Mouse (Mus musculus) hindbrain, embryonic 13.5 days (tissue): Measurements from ENCODE around the gene Setd1b. TPM values are rescaled to one million over a fixed set of nuclear protein-coding genes. Genes with fewer than 3 reads are reported as not detected.

Experiments
- ATAC-seq: fragments of 200-750 bp; cut with Nextera tagmentation; 2 replicates; pipeline ENCODE4 v1.8.0; 2017; ENCODE audit warnings: moderate TSS enrichment; ENCODE audit not compliant: low FRiP score
- H3K27ac ChIP-seq: fragments of 300-500 bp; sonication (generic); 2 replicates; pipeline ENCODE4 v1.5.1; 2015; ENCODE audit warnings: inconsistent platforms, mild to moderate bottlenecking, moderate library complexity
- H3K27me3 ChIP-seq: fragments of 300-500 bp; sonication (generic); 2 replicates; pipeline ENCODE4 v1.6.1; 2015; ENCODE audit warnings: mild to moderate bottlenecking, inconsistent platforms
- H3K36me3 ChIP-seq: fragments of 300-500 bp; sonication (generic); 2 replicates; pipeline ENCODE4 v1.6.1; 2015; ENCODE audit warnings: mild to moderate bottlenecking, inconsistent platforms
- H3K4me1 ChIP-seq: fragments of 300-500 bp; sonication (generic); replicated peaks from 2 replicates; pipeline ENCODE4 v1.6.1; 2015; ENCODE audit warnings: inconsistent platforms
- H3K4me2 ChIP-seq: fragments of 300-500 bp; sonication (generic); 2 replicates; pipeline ENCODE4 v1.6.1; 2015; ENCODE audit warnings: inconsistent platforms, mild to moderate bottlenecking, moderate library complexity
- H3K4me3 ChIP-seq: fragments of 300-500 bp; sonication (generic); 2 replicates; pipeline ENCODE4 v1.5.1; 2015; ENCODE audit warnings: mild to moderate bottlenecking, inconsistent platforms
- H3K9ac ChIP-seq: fragments of 300-500 bp; sonication (generic); 2 replicates; pipeline ENCODE4 v1.6.1; 2015; ENCODE audit warnings: mild to moderate bottlenecking, inconsistent platforms
- H3K9me3 ChIP-seq: fragments of 300-500 bp; sonication (generic); 2 replicates; pipeline ENCODE4 v1.6.1; 2016; ENCODE audit warnings: inconsistent platforms
- WGBS: fragments of 180-500 bp; shearing (Covaris S2); methylation state at CpG from one replicate; pipeline ENCODE4 v1.1.7; 2015; 5-methylcytosine and 5-hydroxymethylcytosine counted together
- polyA plus RNA-seq: library from polyadenylated mRNA; unstranded; fragments of >200 nt; fragmentation: Nextera tagmentation; extraction: Ambion mirVana; gene quantifications from 2 replicates; pipeline ENCODE4 v1.2.1, GENCODE M21; 2015

Gene Setd1b
- polyA plus RNA-seq, 1 experiment from 2014 or later: 13.1 TPM

GRCm38 (mm10) chr5:123159866-123160265 lies 17.9 kb downstream of the Setd1b start:
- Histone ChIP-seq H3K4me3 (no peak overlapping the region), H3K27ac (no peak overlapping the region), H3K4me1 (no peaks in the 10 kb centered on the region), H3K9me3 (no peaks in the 10 kb centered on the region), H3K9ac (no peak overlapping the region), H3K27me3 (no peaks in the 10 kb centered on the region), H3K4me2 (no peak overlapping the region), H3K36me3 (peaks cover 92% of the 10 kb centered on the region)
- no peak for ATAC-seq
- WGBS: 93% methylated on average over 15 of the region's 15 CpGs

GRCm38 (mm10) chr5:123160341-123160740 lies 18.3 kb downstream of the Setd1b start:
- no peak for ATAC-seq
- Histone ChIP-seq H3K36me3 (peaks cover 89% of the 10 kb centered on the region), H3K9me3 (no peaks in the 10 kb centered on the region), H3K4me2 (no peak overlapping the region), H3K9ac (no peak overlapping the region), H3K4me3 (no peak overlapping the region), H3K27ac (no peak overlapping the region), H3K4me1 (no peaks in the 10 kb centered on the region), H3K27me3 (no peaks in the 10 kb centered on the region)
- WGBS: 92% methylated on average over 15 of the region's 15 CpGs

GRCm38 (mm10) chr5:123162942-123163341 lies 20.9 kb downstream of the Setd1b start:
- H3K9ac ChIP-seq: no peak overlapping the region
- WGBS: 81% methylated on average over 9 of the region's 9 CpGs
- H3K27ac ChIP-seq: no peak overlapping the region
- H3K4me3 ChIP-seq: no peak overlapping the region
- no peak overlapping the region for H3K4me2 ChIP-seq
- H3K36me3 ChIP-seq: peaks cover 87% of the 10 kb centered on the region
- H3K9me3 ChIP-seq: no peaks in the 10 kb centered on the region
- H3K4me1 ChIP-seq: no peaks in the 10 kb centered on the region
- H3K27me3 ChIP-seq: no peaks in the 10 kb centered on the region
- ATAC-seq: no peak

GRCm38 (mm10) chr5:123166437-123166836 lies 24.4 kb downstream of the Setd1b start:
- Histone ChIP-seq H3K4me3 (no peak overlapping the region), H3K27me3 (no peaks in the 10 kb centered on the region), H3K27ac (no peak overlapping the region), H3K9me3 (no peaks in the 10 kb centered on the region), H3K4me1 (no peaks in the 10 kb centered on the region), H3K9ac (no peak overlapping the region), H3K36me3 (peaks cover 53% of the 10 kb centered on the region), H3K4me2 (no peak overlapping the region)
- ATAC-seq: no peak
- WGBS: 95% methylated on average over 10 of the region's 10 CpGs

- Histone ChIP-seq H3K27ac (no peak overlapping the region), H3K9me3 (no peaks in the 10 kb centered on the region), H3K9ac (no peak overlapping the region), H3K27me3 (no peaks in the 10 kb centered on the region), H3K4me3 (no peak overlapping the region), H3K36me3 (peaks cover 42% of the 10 kb centered on the region), H3K4me2 (no peak overlapping the region), H3K4me1 (peaks cover 7% of the 10 kb centered on the region; the same call in 1 of the 2 replicates)
- ATAC-seq: no peak
- 76% methylated on average over 5 of the region's 5 CpGs for WGBS
These were observed 25.6 kb downstream of the Setd1b start for GRCm38 (mm10) chr5:123167591-123167990.

- WGBS: 86% methylated on average over 5 of the region's 5 CpGs
- Histone ChIP-seq H3K36me3 (peaks cover 25% of the 10 kb centered on the region), H3K27me3 (no peaks in the 10 kb centered on the region), H3K9ac (no peak within 1 kb of the TSS), H3K27ac (no peak within 1 kb of the TSS), H3K9me3 (no peaks in the 10 kb centered on the region), H3K4me2 (no peak within 1 kb of the TSS), H3K4me3 (no peak within 1 kb of the TSS), H3K4me1 (peaks cover 7% of the 10 kb centered on the region; the same call in 1 of the 2 replicates)
- ATAC-seq: no peak
These were observed 27.3 kb downstream of the Setd1b start, which contains the start of gene Psmd9 for GRCm38 (mm10) chr5:123169284-123169683. Gene Psmd9, plus strand, starts transcription at chr5:123169413.

GRCm38 (mm10) chr5:123170365-123170764 lies 28.4 kb downstream of the Setd1b start:
- ATAC-seq: no peak
- Histone ChIP-seq H3K4me2 (no peak overlapping the region), H3K4me1 (peaks cover 7% of the 10 kb centered on the region; the same call in 1 of the 2 replicates), H3K9me3 (no peaks in the 10 kb centered on the region), H3K9ac (no peak overlapping the region), H3K4me3 (no peak overlapping the region), H3K27ac (no peak overlapping the region), H3K36me3 (peaks cover 20% of the 10 kb centered on the region), H3K27me3 (no peaks in the 10 kb centered on the region)
- 70% methylated on average over 9 of the region's 9 CpGs for WGBS

GRCm38 (mm10) chr5:123171646-123172350 lies 29.8 kb downstream of the Setd1b start:
- Histone ChIP-seq H3K4me2 (peak overlapping the region; percentile 45), H3K4me1 (peaks cover 7% of the 10 kb centered on the region; the same call in 1 of the 2 replicates), H3K4me3 (peak overlapping the region; percentile 5; the same call in 1 of the 2 replicates), H3K27me3 (no peaks in the 10 kb centered on the region), H3K9ac (peak overlapping the region; percentile 56; the same call in 1 of the 2 replicates), H3K27ac (no peak overlapping the region), H3K36me3 (peaks cover 6% of the 10 kb centered on the region), H3K9me3 (no peaks in the 10 kb centered on the region)
- WGBS: 16% methylated on average over 22 of the region's 22 CpGs
- peak; percentile 61; the same call in 1 of the 2 replicates for ATAC-seq

GRCm38 (mm10) chr5:123178792-123179191 lies 36.8 kb downstream of the Setd1b start:
- no peaks in the 10 kb centered on the region for H3K27me3 ChIP-seq
- ATAC-seq: no peak
- H3K36me3 ChIP-seq: no peaks in the 10 kb centered on the region
- H3K9ac ChIP-seq: no peak overlapping the region
- no peak overlapping the region for H3K4me3 ChIP-seq
- no peak overlapping the region for H3K4me2 ChIP-seq
- 96% methylated on average over 5 of the region's 5 CpGs for WGBS
- H3K27ac ChIP-seq: no peak overlapping the region
- H3K9me3 ChIP-seq: no peaks in the 10 kb centered on the region
- H3K4me1 ChIP-seq: no peaks in the 10 kb centered on the region

- Histone ChIP-seq H3K4me1 (no peaks in the 10 kb centered on the region), H3K4me2 (no peak overlapping the region), H3K4me3 (no peak overlapping the region), H3K9ac (no peak overlapping the region), H3K36me3 (no peaks in the 10 kb centered on the region), H3K27ac (no peak overlapping the region), H3K27me3 (no peaks in the 10 kb centered on the region), H3K9me3 (no peaks in the 10 kb centered on the region)
- WGBS: 91% methylated on average over 15 of the region's 15 CpGs
- ATAC-seq: no peak
These were observed 38.4 kb downstream of the Setd1b start for GRCm38 (mm10) chr5:123180390-123180789.

- WGBS: 73% methylated on average over 6 of the region's 6 CpGs
- H3K4me1 ChIP-seq: no peaks in the 10 kb centered on the region
- H3K36me3 ChIP-seq: no peaks in the 10 kb centered on the region
- ATAC-seq: no peak
- no peak overlapping the region for H3K4me3 ChIP-seq
- H3K27me3 ChIP-seq: no peaks in the 10 kb centered on the region
- H3K9me3 ChIP-seq: no peaks in the 10 kb centered on the region
- H3K9ac ChIP-seq: no peak overlapping the region
- no peak overlapping the region for H3K27ac ChIP-seq
- H3K4me2 ChIP-seq: no peak overlapping the region
These were observed 39.5 kb downstream of the Setd1b start for GRCm38 (mm10) chr5:123181536-123181935.

GRCm38 (mm10) chr5:123182651-123183050 lies 40.7 kb downstream of the Setd1b start, which contains the start of gene Hpd:
Gene Hpd, minus strand, starts transcription at chr5:123182727.
- H3K4me1 ChIP-seq: no peaks in the 10 kb centered on the region
- no peak within 1 kb of the TSS for H3K9ac ChIP-seq
- no peak within 1 kb of the TSS for H3K4me2 ChIP-seq
- no peaks in the 10 kb centered on the region for H3K36me3 ChIP-seq
- no peaks in the 10 kb centered on the region for H3K9me3 ChIP-seq
- H3K27me3 ChIP-seq: no peaks in the 10 kb centered on the region
- no peak for ATAC-seq
- H3K4me3 ChIP-seq: no peak within 1 kb of the TSS
- no peak within 1 kb of the TSS for H3K27ac ChIP-seq
- WGBS: 89% methylated on average over 10 of the region's 10 CpGs

GRCm38 (mm10) chr5:123185966-123186365 lies 44.0 kb downstream of the Setd1b start:
- H3K27ac ChIP-seq: no peak overlapping the region
- no peaks in the 10 kb centered on the region for H3K36me3 ChIP-seq
- H3K4me2 ChIP-seq: no peak overlapping the region
- ATAC-seq: no peak
- H3K4me3 ChIP-seq: no peak overlapping the region
- no peak overlapping the region for H3K9ac ChIP-seq
- no peaks in the 10 kb centered on the region for H3K4me1 ChIP-seq
- H3K27me3 ChIP-seq: no peaks in the 10 kb centered on the region
- 79% methylated on average over 6 of the region's 6 CpGs for WGBS
- H3K9me3 ChIP-seq: no peaks in the 10 kb centered on the region
